Mouse (Mus musculus) kidney, adult 18-20 months (tissue): ENCODE measurements around the gene Lgals8.
"Not testable (repeated sequence)": the region's sequence is repeated elsewhere in the genome, so short reads cannot be mapped to it uniquely, and the experiment has no call there.

Source experiments
- DNase-seq: peaks from one replicate; pipeline ENCODE4 v3.0.0; 2021

Gene Lgals8

DNA sequence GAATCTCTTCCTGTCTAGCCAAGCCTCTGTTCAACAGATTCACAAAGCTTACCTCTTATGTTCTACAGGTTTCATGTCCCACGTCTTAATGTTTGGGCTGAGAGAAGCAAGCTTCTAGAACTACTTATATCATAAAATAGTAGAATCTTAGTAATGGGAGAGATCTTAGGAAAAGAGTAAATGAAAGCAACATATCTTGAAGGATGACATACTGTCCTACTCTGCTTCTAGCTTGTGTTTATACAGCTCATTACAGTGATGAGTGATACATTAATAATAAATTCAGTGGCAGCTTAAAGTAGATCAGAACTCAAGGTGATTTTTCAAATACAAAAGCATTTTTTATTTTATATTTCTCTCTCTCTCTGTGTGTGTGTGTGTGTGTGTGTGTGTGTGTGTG, at the start of gene Lgals8:
Gene Lgals8 (minus strand): TSS at position 101 of the 400 bp plus-strand sequence.
- no peak for DNase-seq

DNA sequence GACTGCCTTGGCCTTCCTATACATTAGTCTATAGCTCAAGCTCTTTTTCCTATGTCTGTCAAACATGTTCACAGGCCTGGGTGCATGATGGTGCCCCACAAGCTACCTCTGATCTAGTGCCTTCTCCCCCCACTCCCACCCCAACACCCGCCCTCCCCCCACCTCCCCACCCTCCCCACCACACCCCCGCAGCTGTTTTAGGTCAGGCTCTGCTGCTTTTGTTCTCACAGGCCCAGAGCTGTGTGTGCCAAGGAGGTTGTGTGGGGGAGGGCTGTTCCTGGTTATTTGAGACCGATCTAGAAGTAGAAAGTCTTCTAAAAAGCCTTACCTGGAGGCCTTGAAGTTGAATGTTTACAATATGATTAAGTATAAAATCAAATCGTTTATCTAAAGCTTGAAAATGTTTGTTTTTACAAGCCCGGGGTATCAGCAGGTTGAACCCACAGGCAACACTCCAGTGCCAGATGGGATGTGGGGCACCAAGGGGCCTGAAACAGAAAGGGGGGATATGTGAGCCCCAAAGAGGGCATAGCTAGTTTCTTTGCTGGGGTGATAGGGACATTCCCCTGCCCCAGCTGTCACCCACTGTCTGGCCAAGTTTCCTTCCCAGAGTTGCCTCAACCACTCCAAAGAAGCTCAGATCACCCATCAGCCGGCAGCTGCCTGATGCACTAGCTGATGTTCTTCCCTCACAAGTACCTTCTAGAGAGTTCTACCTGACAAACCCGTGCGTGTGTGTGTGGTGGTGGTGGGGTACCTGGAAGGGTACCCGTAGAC, 46.6 kb upstream of the Lgals8 start:
- no peak for DNase-seq

DNA sequence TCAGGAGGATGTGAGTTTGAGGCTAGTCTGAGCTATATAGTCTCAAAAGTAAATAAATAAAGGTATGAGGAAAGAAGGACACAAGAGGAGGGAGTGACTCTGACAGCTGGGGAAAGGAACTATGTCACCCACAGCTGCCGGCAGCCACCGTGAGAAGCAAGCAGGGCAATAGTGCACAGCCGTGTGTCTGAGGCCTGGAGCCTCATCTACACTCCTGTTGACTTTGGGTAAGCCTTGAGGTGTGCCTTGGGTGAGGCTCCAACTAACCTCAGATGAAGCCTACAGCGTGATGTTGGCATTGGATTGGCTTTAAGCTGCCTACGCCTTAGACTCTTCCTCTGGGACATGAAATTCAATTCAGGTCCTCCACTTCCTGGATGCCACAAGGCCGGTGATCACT, 45.3 kb upstream of the Lgals8 start:
- no peak for DNase-seq

DNA sequence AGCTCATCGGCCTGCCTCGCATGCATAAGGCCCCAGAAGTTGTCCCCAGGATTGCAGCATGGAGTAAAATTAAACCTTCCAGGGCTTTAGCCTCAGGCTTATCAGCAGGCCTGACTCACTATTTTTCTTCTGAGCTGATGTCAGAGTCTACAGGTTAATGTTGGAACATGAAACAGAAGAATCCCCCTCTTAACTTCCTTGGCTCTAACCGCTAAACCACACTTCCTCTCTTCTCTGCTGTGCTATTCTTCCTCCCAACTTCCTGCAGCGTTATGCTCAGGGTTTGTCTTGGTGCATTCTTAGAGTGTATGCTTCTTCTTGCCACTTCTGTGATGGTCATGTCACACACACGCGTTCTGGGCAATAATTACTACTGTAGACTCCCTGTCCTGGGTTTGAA, 42.7 kb upstream of the Lgals8 start:
- DNase-seq = no peak

DNA sequence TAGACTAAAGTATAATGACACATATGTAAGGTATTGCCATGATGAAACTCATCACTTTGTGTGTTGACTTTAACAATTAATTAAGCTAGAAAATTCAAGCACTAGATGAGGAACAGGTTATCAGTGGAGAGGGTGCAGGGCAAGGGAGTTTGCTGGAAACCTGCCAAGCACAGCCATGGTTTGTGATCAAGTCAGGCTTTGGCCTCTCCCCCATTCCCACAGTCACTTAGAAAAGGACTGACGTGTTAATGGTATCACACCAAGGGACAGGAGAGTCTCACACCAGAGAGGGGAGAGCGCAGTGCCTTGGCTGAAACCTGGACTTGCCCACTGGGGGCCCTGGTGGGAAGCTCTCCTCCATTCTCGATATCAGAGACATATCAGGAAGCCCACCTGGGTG, 40.6 kb upstream of the Lgals8 start:
- DNase-seq = no peak

DNA sequence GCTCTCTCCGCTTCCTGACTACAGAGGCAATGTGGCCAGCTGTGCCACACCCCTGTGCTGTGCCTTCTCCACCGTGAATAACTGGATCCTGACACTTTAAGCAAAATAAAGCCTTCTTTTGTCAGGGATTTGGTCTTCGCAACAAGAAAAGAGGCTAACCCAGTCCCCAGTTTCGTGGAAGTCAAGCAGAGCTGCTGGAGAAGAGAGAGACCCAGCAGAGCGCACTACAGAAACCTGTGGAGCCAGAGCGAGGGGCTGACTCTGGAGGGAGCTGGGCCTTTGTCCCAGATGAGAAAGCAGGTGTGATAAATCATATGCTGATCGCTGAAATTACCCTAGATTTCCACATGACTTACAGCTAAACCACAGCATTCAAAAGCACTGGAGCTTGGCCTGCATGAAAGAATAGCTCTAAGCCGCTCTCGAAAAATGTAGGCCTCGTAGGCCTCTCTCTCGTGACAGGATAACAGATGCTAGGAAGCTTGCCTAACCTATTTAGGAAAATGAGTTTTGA, 38.6 kb upstream of the Lgals8 start:
- DNase-seq = no peak

DNA sequence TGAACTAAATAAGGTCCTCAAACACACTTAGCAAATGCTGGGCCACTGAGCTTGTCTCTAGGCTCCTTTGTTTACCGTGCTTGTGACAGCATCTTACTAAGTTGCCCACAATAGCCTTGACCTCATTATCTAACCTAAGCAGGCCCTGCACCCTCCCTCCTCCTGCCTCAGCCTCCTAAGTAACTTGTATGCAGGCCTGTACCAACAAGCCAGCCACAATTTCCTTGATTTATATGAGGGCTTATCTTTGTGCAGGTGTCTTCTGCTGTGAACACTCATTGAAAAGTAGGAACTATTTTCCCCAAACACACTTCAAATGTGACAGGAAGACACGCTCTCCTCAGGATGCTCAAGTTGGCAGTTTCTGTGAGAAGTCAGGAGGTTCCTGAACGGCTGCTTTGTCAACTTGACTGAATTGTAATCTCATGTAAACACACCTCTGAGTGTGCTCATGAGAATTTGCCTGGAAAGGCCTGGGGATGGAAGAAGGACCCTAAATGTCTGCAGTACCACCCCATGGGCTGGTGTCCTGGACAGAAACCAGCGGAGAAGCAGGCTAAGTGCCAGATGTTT, 38.0 kb upstream of the Lgals8 start:
- DNase-seq = no peak

DNA sequence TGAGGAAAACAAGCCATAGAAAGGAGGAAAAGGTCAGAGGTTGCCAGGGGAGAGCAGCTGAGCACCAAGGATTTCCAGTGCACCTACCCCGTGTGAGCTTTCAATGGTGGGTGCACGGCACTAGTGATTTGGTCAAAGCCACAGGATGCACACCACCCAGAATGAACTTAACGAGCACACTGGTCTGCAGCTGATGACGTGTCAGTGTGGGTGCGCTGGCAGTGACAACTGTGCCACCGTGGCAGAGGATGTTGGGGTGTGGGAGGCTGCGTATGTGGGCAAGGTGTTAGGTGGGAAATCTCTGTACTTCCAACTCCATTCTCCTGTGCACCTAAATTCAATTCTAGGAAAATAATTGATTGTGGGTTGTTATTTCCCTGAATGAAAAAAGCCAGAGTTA, 34.4 kb upstream of the Lgals8 start:
- DNase-seq = no peak

DNA sequence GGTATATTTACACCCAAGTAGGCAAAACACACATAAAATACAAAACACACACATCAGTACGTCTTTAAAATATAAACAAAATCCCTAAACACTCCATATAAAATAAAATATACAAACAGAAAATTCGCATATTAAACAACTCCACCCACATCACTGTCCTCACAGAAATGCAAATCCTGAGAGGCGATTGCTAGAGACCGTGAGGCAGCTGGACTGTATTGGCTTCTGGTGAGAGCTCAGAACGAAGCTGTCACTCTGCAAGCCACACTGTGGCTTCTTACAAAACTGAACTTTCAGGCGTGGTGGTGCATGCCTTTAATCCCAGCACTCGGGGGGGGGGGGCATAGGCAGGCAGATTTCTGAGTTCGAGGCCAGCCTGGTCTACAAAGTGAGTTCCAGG, 33.1 kb upstream of the Lgals8 start:
- no peak for DNase-seq

DNA sequence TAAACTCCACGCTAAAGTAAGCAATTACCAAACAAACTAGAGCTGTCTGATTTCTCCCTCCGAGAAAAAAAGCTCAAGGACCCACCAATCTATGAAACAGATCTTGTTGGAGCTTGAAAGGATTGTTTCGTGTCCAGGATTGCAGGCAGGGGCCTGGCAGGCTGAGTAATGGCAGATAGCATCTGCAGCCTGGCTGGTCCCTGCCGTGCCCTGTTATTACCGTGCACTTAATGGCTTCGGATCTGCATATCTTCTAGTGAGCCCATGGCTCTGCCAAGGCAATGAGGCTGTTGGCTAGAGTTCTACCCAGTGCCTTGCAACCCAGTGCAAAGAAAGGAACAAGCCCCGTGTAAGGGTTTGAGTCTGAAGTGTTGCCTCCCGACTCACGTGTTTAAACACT, 30.0 kb upstream of the Lgals8 start:
- DNase-seq = no peak

DNA sequence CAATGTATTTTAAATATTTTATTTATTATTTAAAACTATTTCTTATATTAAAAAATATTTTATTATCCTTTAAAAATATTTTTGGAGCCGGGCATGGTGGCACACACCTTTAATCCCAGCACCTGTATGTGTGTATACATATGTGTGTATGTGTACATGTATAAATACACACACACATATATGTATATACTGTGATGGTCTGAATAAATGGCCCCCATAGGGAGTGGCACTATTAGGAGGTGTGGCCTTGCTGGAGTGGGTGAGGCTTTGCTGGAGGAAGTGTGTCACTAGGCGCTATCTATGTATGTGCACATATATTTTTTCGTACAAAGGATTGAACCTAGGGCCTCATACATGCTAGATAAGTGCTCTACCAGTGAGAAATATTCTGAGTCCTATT, 27.8 kb upstream of the Lgals8 start:
- DNase-seq = no peak

DNA sequence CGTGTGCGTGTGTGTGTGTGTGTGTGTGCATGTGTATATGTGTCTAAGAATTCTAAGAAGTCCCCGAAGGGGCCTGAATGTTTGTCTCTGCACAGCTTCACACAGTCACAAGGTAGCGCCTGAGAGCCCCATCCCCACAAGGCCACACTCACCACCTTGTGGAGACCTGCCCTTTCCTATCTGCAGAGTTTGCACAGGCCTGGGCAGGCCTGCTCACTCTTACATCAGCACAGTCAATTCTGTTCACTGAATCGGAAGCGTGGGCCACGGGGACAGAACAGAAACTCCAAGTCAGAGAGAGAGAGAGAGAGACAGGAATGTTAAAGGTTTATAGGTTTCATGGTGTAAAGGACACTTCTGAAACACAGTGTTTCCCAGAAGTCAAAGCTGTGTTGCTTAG, 20.9 kb upstream of the Lgals8 start:
- DNase-seq = no peak

DNA sequence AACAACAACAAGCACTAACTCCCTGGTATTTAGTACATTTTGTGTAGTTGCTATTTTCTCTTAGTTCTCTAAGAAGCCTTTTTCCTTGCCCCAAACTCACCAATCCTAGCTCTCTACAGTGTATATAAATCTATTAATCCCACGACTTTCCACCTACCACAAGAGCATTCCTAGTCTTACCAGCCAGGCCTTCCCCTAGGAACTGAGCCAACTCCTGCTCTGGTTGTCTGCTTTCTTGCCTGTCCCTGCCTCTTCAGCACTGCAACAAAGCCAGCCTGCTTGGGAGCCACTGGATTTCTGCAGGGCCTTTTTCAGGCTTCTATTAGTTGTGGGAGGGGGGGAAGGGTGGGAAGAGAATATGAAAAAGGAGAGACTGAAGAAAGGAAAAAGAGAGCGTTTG, 20.5 kb upstream of the Lgals8 start:
- no peak for DNase-seq

DNA sequence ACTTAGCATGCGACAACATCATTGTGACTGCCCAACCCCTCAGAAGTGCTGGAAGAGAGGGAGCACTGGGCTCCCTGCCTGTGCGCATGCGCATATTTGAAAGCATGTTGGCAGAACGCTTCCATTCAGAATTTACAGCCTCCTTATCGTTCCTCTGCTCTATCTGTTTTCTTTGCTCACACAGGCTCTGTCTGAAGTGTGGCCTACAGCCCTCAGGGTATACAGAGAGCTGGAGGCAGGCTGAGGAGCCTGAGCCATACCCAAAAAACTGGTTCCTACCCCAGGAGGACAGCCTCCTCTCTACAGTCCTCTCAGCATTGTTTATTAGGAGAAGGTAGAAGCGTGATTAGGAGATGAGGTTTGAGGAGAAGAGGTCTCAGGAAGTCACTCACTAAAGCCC, 15.1 kb upstream of the Lgals8 start:
- no peak for DNase-seq

DNA sequence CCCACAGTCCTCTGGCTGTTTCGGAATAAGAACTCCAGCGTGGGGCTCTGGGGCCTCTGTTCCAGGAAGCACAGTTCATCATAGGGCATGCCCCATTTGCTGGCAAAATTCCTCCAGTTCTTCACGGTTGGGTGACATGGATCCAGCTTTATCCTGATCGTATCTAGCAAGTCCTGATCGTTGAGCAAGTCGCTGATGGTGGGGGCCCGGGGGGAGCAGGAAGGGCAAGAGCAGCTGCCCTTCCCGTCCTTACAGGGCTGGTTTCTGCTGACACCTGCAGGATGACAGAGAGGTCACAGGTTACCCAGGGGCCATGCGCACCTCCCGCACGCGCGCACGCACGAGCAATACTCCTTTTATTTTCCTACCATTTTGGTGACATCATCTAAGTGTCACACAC, 13.6 kb upstream of the Lgals8 start:
- DNase-seq = peak; percentile 80

DNA sequence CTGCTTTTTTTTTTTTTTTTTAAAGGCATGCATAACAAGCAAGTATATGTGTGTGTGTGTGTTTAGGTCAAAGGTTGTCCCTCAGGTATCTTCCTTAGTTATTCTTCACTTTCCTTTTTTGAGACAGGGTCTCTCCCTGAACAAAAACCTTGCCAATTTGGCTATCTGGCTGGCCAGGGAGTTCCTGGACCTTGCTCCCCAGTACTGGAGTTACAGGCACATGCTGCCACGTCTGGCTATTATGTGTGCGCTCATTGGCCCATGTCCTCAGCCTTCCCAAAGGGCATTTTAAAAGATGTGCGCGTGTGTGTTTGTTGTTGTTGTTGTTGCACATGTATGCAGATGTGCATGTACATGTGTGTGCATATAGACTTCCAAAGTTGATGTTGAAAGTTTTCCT, 12.1 kb upstream of the Lgals8 start:
- no peak for DNase-seq

DNA sequence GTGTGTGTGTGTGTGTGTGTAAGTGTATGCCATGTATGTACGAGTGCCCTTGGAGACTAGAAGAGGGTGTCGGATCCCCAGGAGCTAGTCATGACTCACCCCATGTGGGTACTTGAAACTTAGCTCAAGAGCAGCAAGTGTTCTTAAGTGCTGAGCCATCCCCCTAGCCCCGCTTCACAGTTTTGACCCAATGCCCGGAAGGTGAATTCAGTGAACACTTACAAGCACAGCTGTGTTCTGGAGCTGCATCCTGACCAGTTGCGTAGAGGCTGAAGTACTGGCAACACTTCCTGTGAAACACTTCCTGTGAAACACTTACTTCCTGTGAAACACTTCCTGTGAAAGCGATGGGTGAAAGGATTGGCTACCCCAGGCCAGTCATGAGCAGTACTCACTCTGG, 10.5 kb upstream of the Lgals8 start:
- DNase-seq = no peak

DNA sequence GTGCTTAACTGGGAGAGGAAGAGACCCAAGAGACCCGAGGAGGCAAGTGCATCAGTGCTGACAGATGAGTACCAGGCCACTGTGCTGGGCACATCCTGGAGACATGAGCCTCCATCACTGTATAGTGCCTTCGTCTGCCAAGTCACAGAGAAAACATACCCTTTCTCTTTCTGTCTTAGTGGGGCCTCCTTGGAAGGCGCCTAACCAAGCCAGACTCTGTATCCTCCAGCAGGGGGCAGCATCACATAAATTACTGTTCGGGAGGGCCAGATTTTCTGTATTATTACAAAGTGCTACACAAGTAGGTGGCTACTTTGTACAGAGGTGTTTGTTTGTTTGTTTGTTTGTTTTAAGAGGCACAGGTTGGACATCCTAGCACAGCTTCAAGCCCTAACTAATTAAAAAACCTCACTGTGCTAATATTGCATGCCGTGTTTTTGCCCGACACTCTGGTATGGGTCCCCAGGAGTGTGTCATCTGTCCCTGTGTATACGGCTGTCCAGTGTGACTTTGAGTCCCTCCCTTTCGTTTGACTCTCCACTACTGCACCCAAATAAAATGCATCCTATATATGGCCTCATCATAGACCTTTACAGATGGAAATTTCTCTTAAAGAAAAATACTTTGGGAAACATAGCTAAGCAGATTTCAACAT, 9.1 kb upstream of the Lgals8 start:
- peak; percentile 76 for DNase-seq

DNA sequence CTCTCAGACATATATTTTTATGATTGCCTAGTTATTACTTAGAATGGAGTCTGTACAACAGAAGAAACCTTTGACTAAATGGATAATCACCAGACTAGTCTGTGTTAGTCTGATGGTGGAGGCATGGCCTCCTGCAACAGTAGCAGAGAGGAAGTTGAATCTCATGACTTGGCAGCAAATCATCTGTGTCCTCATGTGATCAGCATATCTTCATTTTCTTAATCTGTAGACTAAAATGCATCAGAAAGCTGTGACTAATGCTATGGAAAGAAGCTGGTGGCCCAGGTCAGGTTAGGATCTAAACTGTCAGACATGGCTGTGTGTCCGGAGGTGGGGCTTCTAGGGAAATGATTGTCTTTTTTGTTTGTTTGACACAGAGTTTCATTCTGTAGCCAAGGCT, 3.7 kb upstream of the Lgals8 start:
- no peak for DNase-seq

DNA sequence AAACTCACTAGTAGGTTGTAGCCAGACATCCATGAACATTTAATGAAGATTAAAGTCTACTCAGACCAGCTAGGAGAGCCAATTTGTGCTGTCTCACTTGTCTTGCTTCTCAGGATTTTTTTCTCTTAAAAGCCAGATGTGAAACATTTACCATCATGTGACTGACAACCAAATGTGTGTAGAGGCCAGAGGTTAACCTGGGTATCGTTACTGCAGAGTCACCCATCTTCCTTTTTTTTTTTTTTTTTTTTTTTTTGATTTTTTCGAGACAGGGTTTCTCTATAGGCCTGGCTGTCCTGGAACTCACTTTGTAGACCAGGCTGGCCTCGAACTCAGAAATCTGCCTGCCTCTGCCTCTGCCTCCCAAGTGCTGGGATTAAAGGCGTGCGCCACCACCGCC, 585 bp downstream of the Lgals8 start:
- not testable (repeated sequence) for DNase-seq

DNA sequence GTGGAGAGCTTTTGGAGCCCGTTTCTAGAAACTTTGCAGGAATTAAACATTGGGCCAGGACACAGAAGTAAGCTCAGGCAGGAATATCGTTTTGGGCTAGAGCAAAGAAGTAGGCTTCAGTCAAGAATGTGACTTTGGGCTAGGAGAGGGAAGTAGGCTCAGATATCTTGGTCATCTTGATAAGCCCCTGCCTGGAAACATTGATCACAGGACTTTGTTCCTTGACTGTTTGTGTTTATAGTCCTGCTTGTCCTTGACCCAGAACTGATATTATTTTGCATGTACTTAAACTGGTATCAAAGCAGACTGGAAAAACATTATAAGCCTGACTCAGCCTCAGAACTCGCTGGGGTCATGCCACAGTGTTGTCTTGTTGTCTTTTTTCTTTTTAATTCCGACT, 2.1 kb downstream of the Lgals8 start:
- DNase-seq = no peak

DNA sequence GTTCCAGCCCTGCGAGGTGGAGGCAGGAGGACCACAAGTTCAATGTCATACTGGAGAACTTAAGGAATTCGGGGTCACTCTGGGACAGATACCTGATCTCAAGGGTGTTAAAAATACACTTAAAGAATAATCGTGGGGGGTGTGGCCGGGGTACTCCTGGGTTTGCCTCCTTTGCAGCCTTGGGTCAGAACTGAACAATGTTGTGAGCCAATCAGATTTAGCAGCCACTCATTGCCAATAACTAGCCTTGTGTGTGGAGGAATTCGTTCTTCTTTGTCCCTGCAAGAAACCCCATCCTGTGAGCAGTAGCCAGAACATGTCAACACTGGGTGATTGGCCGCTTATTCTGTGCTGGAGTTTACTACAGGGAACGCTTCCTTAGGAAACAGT, 3.0 kb downstream of the Lgals8 start:
- no peak for DNase-seq

DNA sequence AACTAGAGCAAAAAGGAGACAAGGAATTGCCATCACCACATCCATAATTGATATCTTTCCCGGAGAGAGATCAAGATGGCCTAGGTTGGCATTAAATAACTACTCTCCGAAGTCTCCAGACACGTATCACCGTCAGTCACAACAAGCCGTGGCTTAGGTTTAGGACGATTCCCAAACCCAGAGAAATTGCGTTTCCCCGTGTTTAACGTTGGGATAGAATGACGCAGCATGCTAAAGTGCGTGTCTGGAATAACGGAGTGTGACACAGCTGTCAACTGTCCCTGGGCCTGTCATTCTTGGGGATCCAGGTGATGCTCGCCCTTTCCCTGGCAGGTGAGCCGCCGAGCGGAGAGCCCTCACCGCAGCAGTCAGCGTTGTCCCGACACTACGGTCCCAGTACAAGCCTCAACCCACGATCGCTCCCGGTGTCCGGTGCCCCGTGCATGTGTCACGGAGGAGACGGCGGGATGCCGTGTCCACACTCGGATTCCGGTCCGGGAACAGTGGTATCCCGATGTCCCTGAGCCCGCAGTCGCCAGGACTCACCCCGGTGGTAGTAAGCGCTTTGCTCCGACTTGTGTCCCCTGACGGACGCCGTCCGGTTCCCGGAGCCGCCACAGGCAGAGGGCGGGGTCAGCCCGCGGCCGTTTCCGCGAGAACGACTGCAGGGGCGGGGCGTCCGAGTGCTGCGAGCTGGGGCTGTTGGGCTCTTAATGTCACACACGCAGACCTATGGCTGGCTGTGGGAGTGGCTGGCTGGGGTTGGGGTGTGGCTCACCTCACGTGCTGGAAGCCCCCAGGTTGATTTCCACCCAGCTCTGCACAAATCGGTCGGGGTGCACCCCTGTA, 3.6 kb downstream of the Lgals8 start:
- DNase-seq = peak; percentile 96
